Mouse (Mus musculus) ZHBTc4 (cell line): ENCODE measurements at regions not wholly inside any gene's neighbourhood (a gene's known extent, or its start where the extent isn't known, plus 50 kb on each side); places are given as distances from the start of the nearest gene placed in this dataset.

ENCODE experiments used
- DNase-seq: peaks from one replicate; pipeline ENCODE4 v3.0.0-alpha.2; 2011; ENCODE audit warnings: low read depth, low spot score

GRCm38 (mm10) chr11:65365751-65366559 is 96.2 kb upstream of the Myocd start:
- DNase-seq: no peak

DNA sequence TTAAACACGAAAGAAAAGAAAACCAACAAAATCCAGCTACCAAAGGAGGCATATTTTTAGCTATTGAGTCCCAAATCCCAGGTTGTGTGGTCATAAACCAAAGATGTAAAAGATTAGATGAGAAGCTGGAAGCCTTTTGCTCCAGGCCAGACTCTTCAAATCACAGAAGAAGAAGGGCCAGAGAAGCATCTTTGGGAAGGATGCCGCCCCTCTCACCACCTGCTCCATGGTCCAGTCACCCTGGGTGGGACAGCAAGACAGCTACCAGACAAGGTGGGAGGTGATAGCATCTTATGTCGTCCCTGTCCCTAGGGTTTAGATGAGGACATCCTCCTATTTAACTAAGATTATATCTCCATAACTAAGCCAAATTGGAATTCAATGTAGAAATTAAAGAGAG is 95.1 kb upstream of the Myocd start:
- no peak for DNase-seq

GRCm38 (mm10) chr11:65363846-65364245 is 94.1 kb upstream of the Myocd start:
- no peak for DNase-seq

GRCm38 (mm10) chr11:65360729-65361128 is 90.9 kb upstream of the Myocd start:
- no peak for DNase-seq

- no peak for DNase-seq
These were observed 89.1 kb upstream of the Myocd start for GRCm38 (mm10) chr11:65358908-65359307.

- no peak for DNase-seq
These were observed 82.7 kb upstream of the Myocd start for GRCm38 (mm10) chr11:65352516-65352915.

DNA sequence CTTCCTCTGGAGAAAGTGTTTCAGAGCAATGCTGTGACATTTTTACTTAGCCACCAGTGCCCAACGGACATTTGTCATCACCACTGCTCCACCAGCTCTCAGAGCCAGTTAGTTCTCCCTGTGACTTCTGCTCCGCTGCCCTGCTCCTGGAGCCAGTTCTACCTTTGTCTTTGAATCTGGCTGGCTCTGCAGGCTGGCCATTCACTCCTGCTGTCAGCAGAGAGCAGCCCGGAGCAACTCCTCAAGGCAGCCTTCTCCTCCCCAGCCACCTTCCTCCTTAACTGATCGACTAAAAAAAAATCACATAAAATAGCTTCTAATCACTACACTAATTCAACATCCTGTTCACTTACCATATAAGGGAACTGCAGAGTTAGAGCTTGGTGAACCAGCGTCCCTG is 79.2 kb upstream of the Myocd start:
- no peak for DNase-seq

GRCm38 (mm10) chr11:65341683-65342440 is 72.1 kb upstream of the Myocd start:
- DNase-seq: no peak

DNA sequence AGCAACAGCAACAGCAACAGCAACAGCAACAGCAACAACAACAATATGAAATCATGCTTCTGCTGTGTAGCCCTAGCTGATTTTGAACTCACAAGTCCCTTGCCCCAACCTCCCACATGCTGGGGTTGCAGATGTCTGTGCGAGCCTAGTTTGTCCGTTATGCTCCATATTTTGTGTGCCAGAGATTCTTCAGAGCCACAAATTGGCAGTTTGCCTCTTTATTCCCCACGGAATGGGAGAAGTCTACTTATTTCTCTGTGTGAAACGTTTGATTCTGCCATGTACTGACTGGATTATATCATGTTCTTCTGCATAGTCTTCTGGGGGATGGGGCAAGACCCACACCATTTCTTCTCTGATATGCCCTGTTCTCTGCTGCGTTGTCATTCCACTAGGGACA is 64.5 kb upstream of the Myocd start:
- DNase-seq: no peak

GRCm38 (mm10) chr11:65333101-65333500 is 63.3 kb upstream of the Myocd start:
- DNase-seq: no peak

- no peak for DNase-seq
These were observed 53.2 kb upstream of the Myocd start for GRCm38 (mm10) chr11:65322877-65323440.
